Mouse (Mus musculus) testis, postnatal 10 days (tissue): ENCODE data around the gene Map4k2.
A peak's percentile ranks its signal among the peaks of the same experiment; 100 is the strongest.

Source experiments
- DNase-seq: peaks from one replicate; pipeline ENCODE4 v3.0.0; 2021; ENCODE audit warnings: low spot score

The Map4k2 gene

GRCm38 (mm10) chr19:6318145-6318544 lies 22.8 kb upstream of the Map4k2 start:
- DNase-seq = no peak

GRCm38 (mm10) chr19:6321358-6321757 lies 19.6 kb upstream of the Map4k2 start:
- no peak for DNase-seq

- DNase-seq = no peak
Measured at GRCm38 (mm10) chr19:6321786-6322621, 18.9 kb upstream of the Map4k2 start.

- no peak for DNase-seq
Measured at GRCm38 (mm10) chr19:6324751-6325150, 16.2 kb upstream of the Map4k2 start.

- DNase-seq = no peak
Measured at GRCm38 (mm10) chr19:6331178-6331577, 9.8 kb upstream of the Map4k2 start.

- peak; percentile 72 for DNase-seq
Measured at GRCm38 (mm10) chr19:6331719-6332516, 9.0 kb upstream of the Map4k2 start.

- no peak for DNase-seq
Measured at GRCm38 (mm10) chr19:6333761-6334595, 7.0 kb upstream of the Map4k2 start.

GRCm38 (mm10) chr19:6334673-6335457 lies 6.1 kb upstream of the Map4k2 start, which contains the start of gene Men1:
Gene Men1 (plus strand): TSS chr19:6334979.
- peak; percentile 94 for DNase-seq

- DNase-seq = peak; percentile 65
Measured at GRCm38 (mm10) chr19:6335458-6335827, 5.5 kb upstream of the Map4k2 start.

GRCm38 (mm10) chr19:6336920-6337319 lies 4.0 kb upstream of the Map4k2 start:
- DNase-seq = no peak

- DNase-seq = no peak
Measured at GRCm38 (mm10) chr19:6338171-6338570, 2.8 kb upstream of the Map4k2 start.

- no peak for DNase-seq
Measured at GRCm38 (mm10) chr19:6338716-6339115, 2.2 kb upstream of the Map4k2 start.

- no peak for DNase-seq
Measured at GRCm38 (mm10) chr19:6339191-6339590, 1.7 kb upstream of the Map4k2 start.

- DNase-seq = no peak
Measured at GRCm38 (mm10) chr19:6339890-6340504, 938 bp upstream of the Map4k2 start.

GRCm38 (mm10) chr19:6341453-6342077 lies 630 bp downstream of the Map4k2 start:
- DNase-seq = no peak

- no peak for DNase-seq
Measured at GRCm38 (mm10) chr19:6342276-6342933, 1.5 kb downstream of the Map4k2 start.

GRCm38 (mm10) chr19:6343066-6343925 lies 2.4 kb downstream of the Map4k2 start:
- DNase-seq = no peak

GRCm38 (mm10) chr19:6343996-6344395 lies 3.1 kb downstream of the Map4k2 start:
- DNase-seq = no peak

- DNase-seq = no peak
Measured at GRCm38 (mm10) chr19:6346023-6346422, 5.1 kb downstream of the Map4k2 start.
